Mouse (Mus musculus) thymus, postnatal 4 days (tissue): ENCODE measurements around the gene Map2k6.
A peak's percentile ranks its signal among the peaks of the same experiment; 100 is the strongest.

Source experiments
- DNase-seq: peaks from one replicate; pipeline ENCODE4 v3.0.0; 2021

Map2k6 gene

GRCm38 (mm10) chr11:110566307-110566706 lies 167.4 kb downstream of the Map2k6 start:
- no peak for DNase-seq

GRCm38 (mm10) chr11:110572548-110572947 lies 173.6 kb downstream of the Map2k6 start:
- DNase-seq: peak; percentile 44
